Mouse (Mus musculus) heart, embryonic 16.5 days (tissue): ENCODE measurements around the gene Sike1. TPM values are rescaled to one million over a fixed set of nuclear protein-coding genes. Genes with fewer than 3 reads are reported as not detected.
A peak's percentile ranks its signal among the peaks of the same experiment; 100 is the strongest.

Source experiments
- ATAC-seq: fragments of 200-750 bp; cut with Nextera tagmentation; replicated peaks from 2 replicates; pipeline ENCODE4 v1.8.0; 2017; ENCODE audit warnings: moderate number of reproducible peaks; ENCODE audit not compliant: insufficient read depth, low FRiP score; ENCODE audit errors: extremely low read depth
- H3K27ac ChIP-seq: fragments of 300-500 bp; sonication (generic); 2 replicates; pipeline ENCODE4 v1.5.1; 2014; ENCODE audit warnings: mild to moderate bottlenecking, low read length, control low read depth, moderate library complexity
- H3K27me3 ChIP-seq: fragments of 300-500 bp; sonication (generic); 2 replicates; pipeline ENCODE4 v1.6.1; 2014; ENCODE audit warnings: low read length, mixed read lengths; ENCODE audit not compliant: control insufficient read depth, insufficient read depth
- H3K36me3 ChIP-seq: fragments of 300-500 bp; sonication (generic); 2 replicates; pipeline ENCODE4 v1.6.1; 2014; ENCODE audit not compliant: control insufficient read depth, insufficient read depth
- H3K4me1 ChIP-seq: fragments of 300-500 bp; sonication (generic); 2 replicates; pipeline ENCODE4 v1.6.1; 2014; ENCODE audit warnings: low read length, mixed read lengths; ENCODE audit not compliant: control insufficient read depth, insufficient read depth
- H3K4me2 ChIP-seq: fragments of 300-500 bp; sonication (generic); 2 replicates; pipeline ENCODE4 v1.6.1; 2014; ENCODE audit warnings: low read depth, mild to moderate bottlenecking, control low read depth, low read length
- H3K4me3 ChIP-seq: fragments of 300-500 bp; sonication (generic); 2 replicates; pipeline ENCODE4 v1.5.1; 2014; ENCODE audit warnings: mild to moderate bottlenecking, control low read depth, low read length
- H3K9ac ChIP-seq: fragments of 300-500 bp; sonication (generic); 2 replicates; pipeline ENCODE4 v1.6.1; 2014; ENCODE audit warnings: low read length, control low read depth
- H3K9me3 ChIP-seq: fragments of 300-500 bp; sonication (generic); replicated peaks from 2 replicates; pipeline ENCODE4 v1.6.1; 2016; ENCODE audit warnings: low read length; ENCODE audit not compliant: control insufficient read depth
- WGBS: fragments of 180-500 bp; shearing (Covaris S2); extraction: QIAGEN DNeasy Blood & Tissue Kit; methylation state at CpG from one replicate; pipeline ENCODE4 v1.1.7; 2014; 5-methylcytosine and 5-hydroxymethylcytosine counted together
- polyA plus RNA-seq: library from polyadenylated mRNA; unstranded; fragments of >200 nt; fragmentation: Nextera tagmentation; extraction: Ambion mirVana; gene quantifications from 2 replicates; pipeline ENCODE4 v1.2.1, GENCODE M21; 2015

Gene Sike1
- polyA plus RNA-seq, 1 experiment from 2014 or later: 83.8 TPM

DNA sequence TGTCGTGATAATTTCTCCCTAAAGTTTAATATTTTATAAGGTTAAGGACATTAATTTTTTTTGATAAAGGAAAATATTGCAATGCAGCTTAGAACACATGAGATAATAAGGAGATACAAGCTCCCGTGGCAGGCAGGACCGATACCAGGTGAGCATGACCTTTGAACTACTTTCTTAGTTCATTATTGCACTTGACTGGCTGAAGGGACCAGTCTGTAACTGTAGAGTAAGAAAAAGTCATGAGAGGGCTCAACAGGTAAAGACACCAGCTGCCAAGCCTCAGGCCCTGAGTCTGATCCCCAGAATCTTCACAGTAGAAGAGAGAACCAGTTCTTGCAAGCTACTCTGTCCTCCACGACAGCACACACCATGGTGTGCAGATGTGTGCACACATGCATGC lies 18.6 kb upstream of the Sike1 start:
- no peak overlapping the region for H3K27ac ChIP-seq
- H3K4me1 ChIP-seq: no peaks in the 10 kb centered on the region
- H3K9ac ChIP-seq: no peak overlapping the region
- ATAC-seq: no peak
- H3K27me3 ChIP-seq: no peaks in the 10 kb centered on the region
- no peaks in the 10 kb centered on the region for H3K36me3 ChIP-seq
- no peaks in the 10 kb centered on the region for H3K9me3 ChIP-seq
- no peak overlapping the region for H3K4me2 ChIP-seq
- no peak overlapping the region for H3K4me3 ChIP-seq
- 74% methylated on average over 4 of the region's 4 CpGs for WGBS

GRCm38 (mm10) chr3:102979550-102980348 lies 15.8 kb upstream of the Sike1 start:
- no peak overlapping the region for H3K4me2 ChIP-seq
- 34% methylated on average over 10 of the region's 10 CpGs for WGBS
- no peak overlapping the region for H3K9ac ChIP-seq
- no peak overlapping the region for H3K27ac ChIP-seq
- no peaks in the 10 kb centered on the region for H3K9me3 ChIP-seq
- H3K36me3 ChIP-seq: no peaks in the 10 kb centered on the region
- no peaks in the 10 kb centered on the region for H3K4me1 ChIP-seq
- no peak for ATAC-seq
- no peaks in the 10 kb centered on the region for H3K27me3 ChIP-seq
- no peak overlapping the region for H3K4me3 ChIP-seq

- Histone ChIP-seq H3K9ac (no peak overlapping the region), H3K4me2 (no peak overlapping the region), H3K27me3 (no peaks in the 10 kb centered on the region), H3K4me1 (no peaks in the 10 kb centered on the region), H3K27ac (no peak overlapping the region), H3K9me3 (no peaks in the 10 kb centered on the region), H3K4me3 (no peak overlapping the region), H3K36me3 (no peaks in the 10 kb centered on the region)
- 61% methylated on average over 3 of the region's 3 CpGs for WGBS
- ATAC-seq: no peak
Measured at GRCm38 (mm10) chr3:102980349-102980736, 15.2 kb upstream of the Sike1 start.

DNA sequence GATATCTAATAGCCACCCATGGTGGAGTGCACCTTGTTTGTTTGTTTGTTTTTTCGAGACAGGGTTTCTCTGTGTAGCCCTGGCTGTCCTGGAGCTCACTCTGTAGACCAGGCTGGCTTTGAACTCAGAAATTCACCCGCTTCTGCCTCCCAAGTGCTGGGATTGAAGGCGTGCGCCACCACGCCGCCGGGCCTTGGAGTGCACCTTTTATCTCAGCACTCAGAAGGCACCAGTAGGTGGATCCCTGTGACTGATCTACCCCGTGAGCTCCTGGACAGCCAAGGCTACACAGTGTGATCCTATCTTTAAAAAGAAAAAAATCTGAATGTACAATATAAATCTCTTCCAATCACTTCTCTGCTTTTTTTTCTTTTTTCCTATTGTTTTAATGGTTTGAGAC lies 4.5 kb upstream of the Sike1 start:
- 70% methylated on average over 8 of the region's 8 CpGs for WGBS
- no peaks in the 10 kb centered on the region for H3K36me3 ChIP-seq
- H3K27ac ChIP-seq: no peak overlapping the region
- no peaks in the 10 kb centered on the region for H3K27me3 ChIP-seq
- H3K4me3 ChIP-seq: no peak overlapping the region
- no peak for ATAC-seq
- no peaks in the 10 kb centered on the region for H3K9me3 ChIP-seq
- H3K4me2 ChIP-seq: no peak overlapping the region
- 0 out of 2 replicates have a peak, but pooled peaks cover 2% of the 10 kb centered on the region for H3K4me1 ChIP-seq
- H3K9ac ChIP-seq: no peak overlapping the region

GRCm38 (mm10) chr3:102992936-102993335 lies 2.6 kb upstream of the Sike1 start:
- H3K36me3 ChIP-seq: no peaks in the 10 kb centered on the region
- no peak for ATAC-seq
- H3K4me2 ChIP-seq: no peak overlapping the region
- no peaks in the 10 kb centered on the region for H3K27me3 ChIP-seq
- H3K27ac ChIP-seq: no peak overlapping the region
- peaks cover 6% of the 10 kb centered on the region for H3K4me1 ChIP-seq
- H3K9me3 ChIP-seq: no peaks in the 10 kb centered on the region
- no peak overlapping the region for H3K9ac ChIP-seq
- 18% methylated on average over 3 of the region's 3 CpGs for WGBS
- H3K4me3 ChIP-seq: no peak overlapping the region

DNA sequence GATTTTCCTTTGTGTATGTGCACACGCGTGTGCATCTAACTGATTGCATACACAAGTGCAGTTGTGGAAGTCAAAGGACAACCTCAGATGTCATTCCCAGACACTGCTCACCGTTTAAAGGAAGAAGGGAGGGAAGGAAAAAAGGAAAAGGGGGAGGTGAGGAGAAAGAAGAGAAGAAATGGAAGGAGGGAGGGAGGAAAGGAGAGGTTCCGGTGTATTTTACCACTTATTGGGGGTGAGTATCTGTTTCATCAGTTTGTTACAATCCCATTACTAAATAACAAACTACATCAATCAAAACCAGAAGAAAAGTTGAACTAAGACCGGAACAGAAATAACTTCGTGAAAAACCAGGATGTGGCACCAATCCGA lies 289 bp upstream of the Sike1 start:
- Histone ChIP-seq H3K4me2 (peak overlapping the region; percentile 70), H3K4me1 (peaks cover 6% of the 10 kb centered on the region), H3K9ac (peak overlapping the region; percentile 93), H3K27ac (peak overlapping the region; percentile 96), H3K9me3 (no peaks in the 10 kb centered on the region), H3K27me3 (no peaks in the 10 kb centered on the region), H3K36me3 (peaks cover 16% of the 10 kb centered on the region), H3K4me3 (peak overlapping the region; percentile 86)
- no peak for ATAC-seq
- 51% methylated on average over 7 of the region's 7 CpGs for WGBS

GRCm38 (mm10) chr3:102997036-102997435 lies 1.5 kb downstream of the Sike1 start:
- H3K9me3 ChIP-seq: 0 out of 2 replicates have a peak, but pooled peaks cover 2% of the 10 kb centered on the region
- H3K4me2 ChIP-seq: peak overlapping the region; percentile 70; the same call in 1 of the 2 replicates
- no peak overlapping the region for H3K9ac ChIP-seq
- no peak for ATAC-seq
- 72% methylated on average over 10 of the region's 10 CpGs for WGBS
- no peaks in the 10 kb centered on the region for H3K27me3 ChIP-seq
- 0 out of 2 replicates have a peak overlapping the region, but pooled peaks have one; percentile 10 for H3K27ac ChIP-seq
- peaks cover 28% of the 10 kb centered on the region for H3K36me3 ChIP-seq
- H3K4me3 ChIP-seq: no peak overlapping the region
- peaks cover 6% of the 10 kb centered on the region for H3K4me1 ChIP-seq

- no peak for ATAC-seq
- Histone ChIP-seq H3K27me3 (no peaks in the 10 kb centered on the region), H3K9ac (no peak overlapping the region), H3K4me2 (no peak overlapping the region), H3K36me3 (peaks cover 33% of the 10 kb centered on the region), H3K9me3 (0 out of 2 replicates have a peak, but pooled peaks cover 2% of the 10 kb centered on the region), H3K27ac (no peak overlapping the region), H3K4me1 (peaks cover 6% of the 10 kb centered on the region), H3K4me3 (no peak overlapping the region)
- 73% methylated on average over 3 of the region's 3 CpGs for WGBS
Measured at GRCm38 (mm10) chr3:102997591-102997990, 2.1 kb downstream of the Sike1 start.

- no peaks in the 10 kb centered on the region for H3K27me3 ChIP-seq
- no peak overlapping the region for H3K27ac ChIP-seq
- 89% methylated on average over 7 of the region's 7 CpGs for WGBS
- peaks cover 2% of the 10 kb centered on the region for H3K4me1 ChIP-seq
- ATAC-seq: no peak
- H3K9me3 ChIP-seq: 0 out of 2 replicates have a peak, but pooled peaks cover 2% of the 10 kb centered on the region
- H3K9ac ChIP-seq: no peak overlapping the region
- H3K4me3 ChIP-seq: no peak overlapping the region
- H3K36me3 ChIP-seq: peaks cover 42% of the 10 kb centered on the region
- no peak overlapping the region for H3K4me2 ChIP-seq
Measured at GRCm38 (mm10) chr3:103001595-103001994, 6.1 kb downstream of the Sike1 start.
